Mouse (Mus musculus) spleen, postnatal 10 days (tissue): ENCODE measurements around the gene Selenoo.

Experiments
- DNase-seq, 2 experiments: peaks; one replicate each; pipeline ENCODE4 v3.0.0; 2021 to 2022; ENCODE audit warnings: low spot score in 2 of 2

Gene Selenoo

GRCm38 (mm10) chr15:89075478-89076147 is 13.3 kb upstream of the Selenoo start:
- DNase-seq: peak; percentile 75 to 88

GRCm38 (mm10) chr15:89076156-89076731 is 12.6 kb upstream of the Selenoo start:
- DNase-seq: peak; percentile 54 to 72

- DNase-seq: peak; percentile 50 to 80
These were observed 10.6 kb upstream of the Selenoo start for GRCm38 (mm10) chr15:89078208-89078836.

GRCm38 (mm10) chr15:89083906-89084305 is 5.0 kb upstream of the Selenoo start:
- DNase-seq: no peak

GRCm38 (mm10) chr15:89084826-89085225 is 4.1 kb upstream of the Selenoo start:
- no peak for DNase-seq

GRCm38 (mm10) chr15:89089248-89090051 is 566 bp downstream of the Selenoo start:
- DNase-seq: peak; percentile 46 to 47

GRCm38 (mm10) chr15:89090662-89091061 is 1.8 kb downstream of the Selenoo start:
- no peak for DNase-seq

GRCm38 (mm10) chr15:89092181-89092580 is 3.3 kb downstream of the Selenoo start:
- no peak for DNase-seq

GRCm38 (mm10) chr15:89097450-89097849 is 8.6 kb downstream of the Selenoo start:
- no peak for DNase-seq

- no peak for DNase-seq
These were observed 9.7 kb downstream of the Selenoo start for GRCm38 (mm10) chr15:89098616-89099015.

- no peak for DNase-seq
These were observed 11.9 kb downstream of the Selenoo start for GRCm38 (mm10) chr15:89100823-89101222.

GRCm38 (mm10) chr15:89102646-89103045 is 13.8 kb downstream of the Selenoo start:
- DNase-seq: no peak

GRCm38 (mm10) chr15:89103921-89104320 is 15.0 kb downstream of the Selenoo start:
- no peak for DNase-seq

- no peak for DNase-seq
These were observed 15.5 kb downstream of the Selenoo start for GRCm38 (mm10) chr15:89104425-89104824.

- no peak for DNase-seq
These were observed 17.2 kb downstream of the Selenoo start for GRCm38 (mm10) chr15:89106073-89106472.

- no peak for DNase-seq
These were observed 18.1 kb downstream of the Selenoo start for GRCm38 (mm10) chr15:89106976-89107375.

- DNase-seq: no peak
These were observed 21.3 kb downstream of the Selenoo start for GRCm38 (mm10) chr15:89110147-89110546.

- peak in 1 of 2 experiments; percentile 50 for DNase-seq
These were observed 29.1 kb downstream of the Selenoo start for GRCm38 (mm10) chr15:89118007-89118406.

- DNase-seq: peak; percentile 96 to 97
These were observed 33.9 kb downstream of the Selenoo start, which contains the start of gene Tubgcp6 for GRCm38 (mm10) chr15:89122649-89123366. Gene Tubgcp6 (minus strand): TSS chr15:89123112.

GRCm38 (mm10) chr15:89123595-89123994 is 34.7 kb downstream of the Selenoo start:
- DNase-seq: peak in 1 of 2 experiments; percentile 57

- DNase-seq: no peak
These were observed 35.4 kb downstream of the Selenoo start for GRCm38 (mm10) chr15:89124312-89124711.
